Mouse (Mus musculus) embryonic fibroblast, embryonic 13.5 days (primary cell): ENCODE measurements around the gene Zfp358.

Experiments used
- CTCF ChIP-seq: IDR thresholded peaks from 2 replicates; pipeline ENCODE4 v1.5.1; 2011; ENCODE audit warnings: mild to moderate bottlenecking, control low read depth, low read length, moderate library complexity, borderline replicate concordance; ENCODE audit not compliant: insufficient read depth
- POLR2A ChIP-seq: IDR thresholded peaks from 2 replicates; pipeline ENCODE4 v1.6.1; 2011; ENCODE audit warnings: low read depth, mild to moderate bottlenecking, control low read depth, low read length, moderate library complexity

- no peak for TF ChIP-seq POLR2A
- no peak for TF ChIP-seq CTCF
These were observed 47.1 kb downstream of the Zfp358 start for GRCm38 (mm10) chr8:3540076-3540475.
